Mouse (Mus musculus) urinary bladder, postnatal 4 days (tissue): ENCODE data around the gene Tmem150b.

ENCODE experiments used
- DNase-seq, 2 experiments: peaks; one replicate each; pipeline ENCODE4 v3.0.0; 2021 to 2022; ENCODE audit warnings: low spot score in 2 of 2

Tmem150b gene

GRCm38 (mm10) chr7:4725169-4725568, at the start of gene Tmem150b:
Tmem150b (minus strand) TSS chr7:4725249.
- no peak for DNase-seq

- no peak for DNase-seq
Measured at GRCm38 (mm10) chr7:4771202-4771601, 46.2 kb upstream of the Tmem150b start, which contains the start of gene Fam71e2. Fam71e2 (minus strand) TSS chr7:4771302.

GRCm38 (mm10) chr7:4764946-4765710, 40.1 kb upstream of the Tmem150b start:
- no peak for DNase-seq

- DNase-seq: no peak
Measured at GRCm38 (mm10) chr7:4759670-4760069, 34.6 kb upstream of the Tmem150b start.

- peak; percentile 87 to 90 for DNase-seq
Measured at GRCm38 (mm10) chr7:4752821-4753570, 27.9 kb upstream of the Tmem150b start, which contains the start of gene Cox6b2. Cox6b2 (minus strand) TSS chr7:4753094.

- DNase-seq: peak in 1 of 2 experiments; percentile 59
Measured at GRCm38 (mm10) chr7:4751971-4752820, 27.1 kb upstream of the Tmem150b start.

GRCm38 (mm10) chr7:4749169-4749568, 24.1 kb upstream of the Tmem150b start:
- DNase-seq: no peak

GRCm38 (mm10) chr7:4748321-4748720, 23.3 kb upstream of the Tmem150b start:
- no peak for DNase-seq

GRCm38 (mm10) chr7:4747156-4747899, 22.3 kb upstream of the Tmem150b start:
- no peak for DNase-seq

GRCm38 (mm10) chr7:4746326-4746980, 21.4 kb upstream of the Tmem150b start:
- no peak for DNase-seq

- no peak for DNase-seq
Measured at GRCm38 (mm10) chr7:4744886-4745285, 19.8 kb upstream of the Tmem150b start.

- DNase-seq: no peak
Measured at GRCm38 (mm10) chr7:4743354-4743753, 18.3 kb upstream of the Tmem150b start.

GRCm38 (mm10) chr7:4742482-4742819, 17.4 kb upstream of the Tmem150b start:
- DNase-seq: no peak

GRCm38 (mm10) chr7:4741672-4742481, 16.8 kb upstream of the Tmem150b start:
- no peak for DNase-seq

GRCm38 (mm10) chr7:4741151-4741550, 16.1 kb upstream of the Tmem150b start:
- peak in 1 of 2 experiments; percentile 47 for DNase-seq

GRCm38 (mm10) chr7:4740309-4740727, 15.3 kb upstream of the Tmem150b start:
- no peak for DNase-seq

- DNase-seq: peak; percentile 97 to 98
Measured at GRCm38 (mm10) chr7:4739544-4740275, 14.7 kb upstream of the Tmem150b start, which contains the start of gene Kmt5c. Kmt5c (plus strand) TSS chr7:4740115.

- no peak for DNase-seq
Measured at GRCm38 (mm10) chr7:4739041-4739543, 14.0 kb upstream of the Tmem150b start.

GRCm38 (mm10) chr7:4732968-4733392, 7.9 kb upstream of the Tmem150b start:
- no peak for DNase-seq
